Mouse (Mus musculus) E14TG2a.4 (cell line): ENCODE results near the gene Vav1.

Experiments
- CTCF ChIP-seq: conservative IDR thresholded peaks from 2 replicates; pipeline ENCODE4 v1.5.1; 2014; ENCODE audit warnings: low read length
- POU5F1 ChIP-seq: IDR thresholded peaks from 2 replicates; pipeline ENCODE4 v1.6.1; 2014; ENCODE audit warnings: low read length, borderline replicate concordance

- TF ChIP-seq CTCF (no peak), POU5F1 (no peak)
Observed at GRCm38 (mm10) chr17:57250461-57251160, 28.3 kb upstream of the Vav1 start.
